Mouse (Mus musculus) forebrain, embryonic 14.5 days (tissue): ENCODE results near the gene Ccser1. TPM values are rescaled to one million over a fixed set of nuclear protein-coding genes. Genes with fewer than 3 reads are reported as not detected.
"Not testable (repeated sequence)": the region's sequence is repeated elsewhere in the genome, so short reads cannot be mapped to it uniquely, and the experiment has no call there.

Source experiments
- ATAC-seq: fragments of 200-750 bp; cut with Nextera tagmentation; 2 replicates; pipeline ENCODE4 v1.8.0; 2017; ENCODE audit warnings: mild to moderate bottlenecking, moderate library complexity
- DNase-seq: peaks from one replicate; pipeline ENCODE4 v3.0.0-alpha.2; 2015; ENCODE audit warnings: low spot score
- H3K27ac ChIP-seq: fragments of 300-500 bp; sonication (generic); 2 replicates; pipeline ENCODE4 v1.5.1; 2014; ENCODE audit warnings: low read depth, mild to moderate bottlenecking, control low read depth, low read length, moderate library complexity
- H3K27me3 ChIP-seq: fragments of 300-500 bp; sonication (generic); replicated peaks from 2 replicates; pipeline ENCODE4 v1.6.1; 2014; ENCODE audit warnings: low read length, control low read depth, mixed read lengths; ENCODE audit not compliant: control insufficient read depth, insufficient read depth
- H3K36me3 ChIP-seq: fragments of 300-500 bp; sonication (generic); 2 replicates; pipeline ENCODE4 v1.6.1; 2014; ENCODE audit warnings: low read length, control low read depth; ENCODE audit not compliant: control insufficient read depth, insufficient read depth
- H3K4me1 ChIP-seq: fragments of 300-500 bp; sonication (generic); 2 replicates; pipeline ENCODE4 v1.6.1; 2014; ENCODE audit warnings: antibody characterized with exemption, low read length, control low read depth; ENCODE audit not compliant: control insufficient read depth, insufficient read depth
- H3K4me2 ChIP-seq: fragments of 300-500 bp; sonication (generic); 2 replicates; pipeline ENCODE4 v1.6.1; 2014; ENCODE audit warnings: mild to moderate bottlenecking, control low read depth, low read length
- H3K4me3 ChIP-seq: fragments of 300-500 bp; sonication (generic); 2 replicates; pipeline ENCODE4 v1.5.1; 2014; ENCODE audit warnings: low read depth, low read length, control low read depth
- H3K9ac ChIP-seq: fragments of 300-500 bp; sonication (generic); 2 replicates; pipeline ENCODE4 v1.6.1; 2014; ENCODE audit warnings: mild to moderate bottlenecking, low read length, control low read depth, moderate library complexity
- H3K9me3 ChIP-seq: fragments of 300-500 bp; sonication (generic); replicated peaks from 2 replicates; pipeline ENCODE4 v1.6.1; 2016; ENCODE audit warnings: low read length, control low read depth, mixed read lengths; ENCODE audit not compliant: control insufficient read depth
- WGBS: fragments of 180-500 bp; shearing (Covaris S2); extraction: QIAGEN DNeasy Blood & Tissue Kit; methylation state at CpG from one replicate; pipeline ENCODE4 v1.1.7; 2014; 5-methylcytosine and 5-hydroxymethylcytosine counted together
- polyA plus RNA-seq: library from polyadenylated mRNA; unstranded; fragments of >200 nt; fragmentation: Nextera tagmentation; extraction: Ambion mirVana; gene quantifications from 2 replicates; pipeline ENCODE4 v1.2.1, GENCODE M21; 2014

The Ccser1 gene
- polyA plus RNA-seq, 1 experiment from 2014 or later, result 16.9 TPM

GRCm38 (mm10) chr6:61240618-61241017 is 60.5 kb downstream of the Ccser1 start:
- no peaks in the 10 kb centered on the region for H3K27me3 ChIP-seq
- no peaks in the 10 kb centered on the region for H3K9me3 ChIP-seq
- no peaks in the 10 kb centered on the region for H3K36me3 ChIP-seq
- ATAC-seq (no peak), DNase-seq (peak; percentile 64)
- no peak overlapping the region for H3K4me2 ChIP-seq
- H3K9ac ChIP-seq, result no peak overlapping the region
- no peak overlapping the region for H3K27ac ChIP-seq
- H3K4me1 ChIP-seq, result no peaks in the 10 kb centered on the region
- WGBS, result 36% methylated on average over 2 of the region's 2 CpGs
- no peak overlapping the region for H3K4me3 ChIP-seq

- DNase-seq (no peak), ATAC-seq (no peak)
- no peak overlapping the region for H3K4me3 ChIP-seq
- WGBS, result 84% methylated on average over 3 of the region's 3 CpGs
- H3K9ac ChIP-seq, result no peak overlapping the region
- H3K36me3 ChIP-seq, result no peaks in the 10 kb centered on the region
- H3K9me3 ChIP-seq, result no peaks in the 10 kb centered on the region
- no peak overlapping the region for H3K4me2 ChIP-seq
- H3K4me1 ChIP-seq, result no peaks in the 10 kb centered on the region
- H3K27ac ChIP-seq, result no peak overlapping the region
- no peaks in the 10 kb centered on the region for H3K27me3 ChIP-seq
Observed at GRCm38 (mm10) chr6:61242556-61242955, 62.4 kb downstream of the Ccser1 start.

GRCm38 (mm10) chr6:61246523-61246922 is 66.4 kb downstream of the Ccser1 start:
- 70% methylated on average over 4 of the region's 4 CpGs for WGBS
- no peaks in the 10 kb centered on the region for H3K27me3 ChIP-seq
- H3K4me3 ChIP-seq, result no peak overlapping the region
- H3K9ac ChIP-seq, result no peak overlapping the region
- H3K4me1 ChIP-seq, result no peaks in the 10 kb centered on the region; the same call in 1 of the 2 replicates
- no peaks in the 10 kb centered on the region for H3K36me3 ChIP-seq
- H3K9me3 ChIP-seq, result no peaks in the 10 kb centered on the region
- ATAC-seq, result no peak
- no peak overlapping the region for H3K27ac ChIP-seq
- DNase-seq, result no peak
- no peak overlapping the region for H3K4me2 ChIP-seq

GRCm38 (mm10) chr6:61247842-61248472 is 67.8 kb downstream of the Ccser1 start:
- no peaks in the 10 kb centered on the region for H3K36me3 ChIP-seq
- peak; percentile 57 for ATAC-seq
- 75% methylated on average over 4 of the region's 4 CpGs for WGBS

GRCm38 (mm10) chr6:61248700-61249099 is 68.6 kb downstream of the Ccser1 start:
- Histone ChIP-seq H3K9me3 (no peaks in the 10 kb centered on the region), H3K27me3 (no peaks in the 10 kb centered on the region), H3K4me3 (no peak overlapping the region), H3K36me3 (no peaks in the 10 kb centered on the region), H3K9ac (no peak overlapping the region), H3K4me1 (no peaks in the 10 kb centered on the region; the same call in 1 of the 2 replicates), H3K4me2 (no peak overlapping the region), H3K27ac (peak overlapping the region; percentile 59; the same call in 1 of the 2 replicates)
- peak; percentile 46 for DNase-seq
- WGBS, result 48% methylated on average over 2 of the region's 2 CpGs
- peak; percentile 78 for ATAC-seq

More at GRCm38 (mm10) chr6:61247842-61248472, 67.8 kb downstream of the Ccser1 start:
- Histone ChIP-seq H3K4me2 (no peak overlapping the region), H3K4me1 (no peaks in the 10 kb centered on the region; the same call in 1 of the 2 replicates), H3K27me3 (no peaks in the 10 kb centered on the region), H3K9me3 (no peaks in the 10 kb centered on the region), H3K9ac (no peak overlapping the region), H3K27ac (no peak overlapping the region), H3K4me3 (no peak overlapping the region)
- peak; percentile 34 for DNase-seq

DNA sequence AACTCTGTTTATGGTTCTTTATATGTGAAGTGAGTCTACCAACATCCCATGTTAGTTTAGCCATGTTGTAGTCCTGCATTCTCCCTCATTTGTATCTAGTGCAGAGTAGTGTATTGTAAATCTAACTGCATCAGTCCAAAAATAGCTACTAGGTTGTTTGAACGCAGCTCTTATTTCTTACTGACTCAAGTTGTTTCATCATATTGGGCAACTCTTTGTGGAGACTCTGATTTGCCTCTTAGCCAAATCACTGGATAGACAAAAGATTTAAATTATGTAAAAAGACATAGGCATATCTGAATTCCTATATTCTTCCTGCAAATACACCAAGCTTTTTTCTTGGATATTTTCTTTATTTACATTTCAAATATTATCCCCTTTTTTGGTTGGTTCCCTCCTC is 71.1 kb downstream of the Ccser1 start:
- Histone ChIP-seq H3K27ac (no peak overlapping the region), H3K9me3 (no peaks in the 10 kb centered on the region), H3K36me3 (no peaks in the 10 kb centered on the region), H3K9ac (no peak overlapping the region), H3K27me3 (no peaks in the 10 kb centered on the region), H3K4me3 (no peak overlapping the region), H3K4me1 (no peaks in the 10 kb centered on the region; the same call in 1 of the 2 replicates), H3K4me2 (no peak overlapping the region)
- 91% methylated on average over 1 of the region's 1 CpGs for WGBS
- ATAC-seq (no peak), DNase-seq (no peak)

DNA sequence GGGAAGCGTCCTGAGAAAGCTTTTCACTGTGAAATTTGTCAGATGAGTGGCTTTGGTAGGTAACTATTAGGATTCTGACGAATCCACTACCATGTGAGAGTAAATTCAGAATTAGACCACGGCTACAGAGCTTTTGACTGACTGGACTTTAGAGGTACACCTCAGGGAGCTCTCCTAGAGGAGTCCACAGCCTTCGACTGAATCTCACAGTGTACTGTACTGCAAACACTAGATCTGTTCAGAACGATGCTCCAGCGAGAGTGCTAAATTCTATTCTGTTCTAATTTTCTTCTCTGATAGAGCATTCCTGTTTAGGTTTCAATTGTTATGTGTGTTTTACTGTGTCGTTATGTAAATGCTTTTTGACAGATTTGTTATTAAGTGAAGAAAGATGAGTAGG is 72.8 kb downstream of the Ccser1 start:
- H3K36me3 ChIP-seq, result no peaks in the 10 kb centered on the region
- no peak overlapping the region for H3K27ac ChIP-seq
- H3K9me3 ChIP-seq, result no peaks in the 10 kb centered on the region
- H3K9ac ChIP-seq, result no peak overlapping the region
- ATAC-seq (no peak), DNase-seq (no peak)
- no peak overlapping the region for H3K4me2 ChIP-seq
- no peaks in the 10 kb centered on the region for H3K27me3 ChIP-seq
- no peaks in the 10 kb centered on the region; the same call in 1 of the 2 replicates for H3K4me1 ChIP-seq
- H3K4me3 ChIP-seq, result no peak overlapping the region
- 88% methylated on average over 7 of the region's 7 CpGs for WGBS

DNA sequence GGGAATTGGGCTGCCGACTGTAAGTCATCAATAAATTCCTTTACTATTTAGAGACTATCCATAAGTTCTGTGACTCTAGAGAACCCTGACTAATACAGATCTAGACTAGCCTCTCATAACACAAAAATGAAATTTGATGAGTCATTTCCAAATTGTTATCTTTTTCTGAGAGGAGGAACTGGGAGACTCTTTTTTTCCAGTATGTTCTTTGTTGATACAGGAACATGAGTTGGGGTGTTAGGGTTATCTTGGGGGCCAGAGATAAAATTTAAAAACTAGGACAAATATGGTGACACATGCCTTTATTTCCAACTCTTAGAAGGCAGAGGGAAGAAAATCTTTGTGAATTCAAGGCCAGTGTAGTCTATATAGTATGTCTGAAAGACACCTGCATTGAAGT is 75.8 kb downstream of the Ccser1 start:
- ATAC-seq, H3K27ac ChIP-seq, H3K9ac ChIP-seq, H3K4me2 ChIP-seq, H3K27me3 ChIP-seq, H3K4me3 ChIP-seq, H3K4me1 ChIP-seq, DNase-seq, H3K9me3 ChIP-seq, H3K36me3 ChIP-seq: not testable (repeated sequence)
- no CpG with 5 or more reads among the region's 1 CpGs for WGBS

DNA sequence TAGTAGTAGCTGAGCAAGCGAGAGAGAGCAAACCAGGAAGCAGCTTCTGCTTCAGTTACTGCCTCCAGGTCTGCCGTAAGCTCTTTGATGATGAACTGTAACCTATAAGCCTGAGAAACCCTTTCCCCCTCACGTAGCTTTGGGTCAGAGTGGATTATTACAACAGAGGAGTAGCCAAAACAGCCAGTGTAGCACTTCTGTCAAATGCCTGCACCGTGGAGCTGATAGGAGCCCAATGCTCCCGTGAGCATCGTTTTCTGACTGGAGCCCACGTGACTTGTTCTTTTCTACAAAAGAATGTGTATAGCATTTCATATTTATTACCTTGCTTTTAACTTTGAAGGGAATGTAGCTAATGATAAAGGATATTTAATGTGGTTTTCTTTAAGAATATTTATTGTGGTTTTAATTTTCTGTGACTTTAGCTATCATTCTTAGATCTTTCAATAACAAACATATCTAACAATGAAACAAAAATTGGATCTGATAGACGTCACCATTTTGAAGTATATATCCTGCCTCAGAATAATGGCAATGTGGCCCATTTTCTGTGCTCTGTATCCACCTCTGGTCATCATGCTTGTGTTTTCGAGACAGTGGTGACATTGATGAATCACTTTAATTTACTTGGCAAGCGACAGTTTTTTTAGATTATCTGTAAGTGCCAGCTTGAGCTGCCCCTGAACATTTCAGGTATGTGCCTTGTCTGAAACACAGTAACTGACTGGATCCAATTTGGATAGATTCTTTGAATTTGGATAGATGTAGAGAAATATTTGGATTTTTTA is 78.9 kb downstream of the Ccser1 start:
- ATAC-seq, result no peak
- WGBS, result 78% methylated on average over 10 of the region's 10 CpGs
- Histone ChIP-seq H3K36me3 (no peaks in the 10 kb centered on the region), H3K27ac (no peak overlapping the region), H3K4me2 (no peak overlapping the region), H3K9ac (no peak overlapping the region), H3K27me3 (no peaks in the 10 kb centered on the region), H3K4me3 (no peak overlapping the region), H3K9me3 (no peaks in the 10 kb centered on the region), H3K4me1 (0 out of 2 replicates have a peak, but pooled peaks cover 7% of the 10 kb centered on the region)
- DNase-seq, result no peak
